ENCODE assay signal across 9 mouse cellular contexts in the genomic region with DNA sequence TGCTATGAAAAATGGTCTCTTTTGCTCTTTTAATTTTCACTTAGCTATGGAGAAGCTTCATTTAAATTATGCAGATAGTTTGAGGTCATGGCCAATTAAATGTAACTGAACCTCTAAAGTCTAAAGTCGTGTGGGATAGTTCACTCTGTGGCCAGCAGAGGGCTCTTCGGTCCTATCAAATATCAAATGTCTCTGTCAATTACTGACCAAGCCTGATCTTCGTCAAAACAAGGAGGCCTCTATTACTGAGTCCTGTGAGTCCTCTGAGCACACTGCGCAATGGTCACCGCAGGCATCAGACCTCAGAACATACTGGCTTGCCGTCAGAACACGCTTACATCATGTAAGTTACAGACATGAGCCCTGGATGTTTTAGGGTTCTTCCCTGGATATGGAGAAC. TPM values are rescaled to one million over a fixed set of nuclear protein-coding genes. Genes with fewer than 3 reads are reported as not detected.
A peak's percentile ranks its signal among the peaks of the same experiment; 100 is the strongest.
DNase-seq lines count a peak whose midpoint lies in the region; ATAC-seq and TF ChIP-seq lines count a peak whose summit lies in the region.
"Had no signal": no experiment of that assay in that cellular context is flagged by ENCODE, and none has a peak within 500 bp of the region (broad histone marks: within the 10 kb centered on the region; RNA-seq: fewer than 3 reads in every experiment).

No protein-coding gene starts in this region.

- no peaks in the 10 kb centered on the region for H3K4me1 ChIP-seq in intestine, postnatal 0 days (replicated peaks; ENCODE audit: control insufficient read depth, insufficient read depth, low read length)
- no peaks in the 10 kb centered on the region for H3K4me1 ChIP-seq in intestine, embryonic 15.5 days (replicated peaks)
- H3K4me1 ChIP-seq in forebrain, embryonic 12.5 days = 0 out of 2 replicates have a peak, but pooled peaks cover 4% of the 10 kb centered on the region
- H3K4me1 ChIP-seq in hindbrain, embryonic 16.5 days (ENCODE audit: control insufficient read depth, insufficient read depth, low read depth, low read length) = no peaks in the 10 kb centered on the region
- H3K4me1 ChIP-seq in midbrain, embryonic 10.5 days = peaks cover 10% of the 10 kb centered on the region
- H3K4me1 ChIP-seq: lung, embryonic 15.5 days had no signal

- no peak overlapping the region for H3K9ac ChIP-seq in intestine, postnatal 0 days (ENCODE audit: low read depth, low read length)
- no peak overlapping the region for H3K9ac ChIP-seq in intestine, embryonic 15.5 days
- no peak overlapping the region for H3K9ac ChIP-seq in forebrain, embryonic 12.5 days
- no peak overlapping the region for H3K9ac ChIP-seq in hindbrain, embryonic 16.5 days (ENCODE audit: low read depth, low read length)
- H3K9ac ChIP-seq: lung, embryonic 15.5 days had no signal

- H3K36me3 ChIP-seq in intestine, postnatal 0 days (ENCODE audit: control insufficient read depth, insufficient read depth) = no peaks in the 10 kb centered on the region
- H3K36me3 ChIP-seq in intestine, embryonic 15.5 days = no peaks in the 10 kb centered on the region
- H3K36me3 ChIP-seq in forebrain, embryonic 12.5 days (replicated peaks) = no peaks in the 10 kb centered on the region
- no peaks in the 10 kb centered on the region for H3K36me3 ChIP-seq in hindbrain, embryonic 16.5 days (ENCODE audit: control insufficient read depth, insufficient read depth, low read length)
- no peaks in the 10 kb centered on the region for H3K36me3 ChIP-seq in midbrain, embryonic 10.5 days
- H3K36me3 ChIP-seq in splenic B cell, adult 2 months (ENCODE audit: control insufficient read depth, insufficient read depth, low read length, poor library complexity, severe bottlenecking) = no peaks in the 10 kb centered on the region
- H3K36me3 ChIP-seq: lung, embryonic 15.5 days had no signal

- WGBS in intestine, postnatal 0 days = 22% methylated on average over 7 of the region's 7 CpGs
- WGBS in intestine, embryonic 15.5 days = 18% methylated on average over 7 of the region's 7 CpGs
- WGBS in forebrain, embryonic 12.5 days = 18% methylated on average over 7 of the region's 7 CpGs
- WGBS in hindbrain, embryonic 16.5 days = 19% methylated on average over 7 of the region's 7 CpGs
- 22% methylated on average over 7 of the region's 7 CpGs for WGBS in midbrain, embryonic 10.5 days

- H3K27ac ChIP-seq in intestine, postnatal 0 days (ENCODE audit: low read depth, low read length) = no peak overlapping the region
- H3K27ac ChIP-seq in intestine, embryonic 15.5 days = no peak overlapping the region
- H3K27ac ChIP-seq in forebrain, embryonic 12.5 days = no peak overlapping the region
- no peak overlapping the region for H3K27ac ChIP-seq in hindbrain, embryonic 16.5 days (ENCODE audit: low read depth, low read length)
- H3K27ac ChIP-seq in midbrain, embryonic 10.5 days (replicated peaks) = no peak overlapping the region
- H3K27ac ChIP-seq: lung, embryonic 15.5 days had no signal

- H3K27me3 ChIP-seq in intestine, postnatal 0 days (replicated peaks; ENCODE audit: control insufficient read depth, insufficient read depth, low read length) = no peaks in the 10 kb centered on the region
- 0 out of 2 replicates have a peak, but pooled peaks cover 3% of the 10 kb centered on the region for H3K27me3 ChIP-seq in intestine, embryonic 15.5 days (replicated peaks)
- H3K27me3 ChIP-seq in forebrain, embryonic 12.5 days = 0 out of 2 replicates have a peak, but pooled peaks cover 3% of the 10 kb centered on the region
- H3K27me3 ChIP-seq in hindbrain, embryonic 16.5 days (replicated peaks; ENCODE audit: control insufficient read depth, insufficient read depth, low read length) = no peaks in the 10 kb centered on the region; the same call in 1 of the 2 replicates
- peaks cover 8% of the 10 kb centered on the region; the same call in 1 of the 2 replicates for H3K27me3 ChIP-seq in midbrain, embryonic 10.5 days (ENCODE audit: low read depth, poor library complexity, severe bottlenecking)
- H3K27me3 ChIP-seq in splenic B cell, adult 2 months (ENCODE audit: control insufficient read depth, insufficient read depth, low read length, poor library complexity, severe bottlenecking) = no peaks in the 10 kb centered on the region

- peak; percentile 84 for TF ChIP-seq CTCF in intestine, postnatal 0 days (IDR thresholded peaks at IDR 0.05; ENCODE audit: low read depth)

- DNase-seq in c-Kit-positive CD71-positive TER-119-negative erythroid progenitor cells, embryonic 14.5 days (ENCODE audit: low read depth) = peak; percentile 8
- peak; percentile 56 to 59 for DNase-seq in left cerebral cortex, adult 18-20 months (ENCODE audit: low spot score in 2 of 2)
- DNase-seq in midbrain, embryonic 10.5 days (ENCODE audit: low spot score) = peak; percentile 57
- peak; percentile 46 for DNase-seq in splenic B cell, adult 2 months (ENCODE audit: low read depth, low spot score)

- no peak overlapping the region for H3K4me3 ChIP-seq in intestine, postnatal 0 days (ENCODE audit: low read depth, low read length)
- no peak overlapping the region for H3K4me3 ChIP-seq in intestine, embryonic 15.5 days (replicated peaks)
- H3K4me3 ChIP-seq in forebrain, embryonic 12.5 days (replicated peaks) = no peak overlapping the region
- H3K4me3 ChIP-seq in hindbrain, embryonic 16.5 days (ENCODE audit: low read length) = no peak overlapping the region
- no peak overlapping the region for H3K4me3 ChIP-seq in midbrain, embryonic 10.5 days
- H3K4me3 ChIP-seq: lung, embryonic 15.5 days had no signal

- H3K9me3 ChIP-seq in intestine, postnatal 0 days (ENCODE audit: control insufficient read depth) = no peaks in the 10 kb centered on the region
- H3K9me3 ChIP-seq in intestine, embryonic 15.5 days = no peaks in the 10 kb centered on the region
- no peaks in the 10 kb centered on the region for H3K9me3 ChIP-seq in forebrain, embryonic 12.5 days
- H3K9me3 ChIP-seq in hindbrain, embryonic 16.5 days (ENCODE audit: control insufficient read depth, low read length) = no peaks in the 10 kb centered on the region
- H3K9me3 ChIP-seq in midbrain, embryonic 10.5 days (replicated peaks) = no peaks in the 10 kb centered on the region
- H3K9me3 ChIP-seq: lung, embryonic 15.5 days had no signal

- ATAC-seq in intestine, postnatal 0 days = no peak
- no peak for ATAC-seq in intestine, embryonic 15.5 days
- peak; percentile 58; the same call in 1 of the 2 replicates for ATAC-seq in forebrain, embryonic 12.5 days (ENCODE audit: low FRiP score)
- ATAC-seq in hindbrain, embryonic 16.5 days = peak; percentile 63

- H3K4me2 ChIP-seq in intestine, postnatal 0 days (replicated peaks; ENCODE audit: low read depth) = no peak overlapping the region
- no peak overlapping the region for H3K4me2 ChIP-seq in intestine, embryonic 15.5 days (replicated peaks)
- H3K4me2 ChIP-seq in forebrain, embryonic 12.5 days = no peak overlapping the region
- H3K4me2 ChIP-seq in hindbrain, embryonic 16.5 days (ENCODE audit: low read length) = no peak overlapping the region
- H3K4me2 ChIP-seq: lung, embryonic 15.5 days had no signal

RNA-seq across cellular contexts. Expression of gene Asb18, which starts 46.1 kb away (rescaled TPM):
- polyA plus RNA-seq in intestine, postnatal 0 days (2015; fragmentation: Nextera tagmentation; extraction: Ambion mirVana) = not detected in 2 replicates
- polyA plus RNA-seq in intestine, embryonic 15.5 days (2015; fragmentation: Nextera tagmentation; extraction: Ambion mirVana) = 0.04 TPM in 1 of 2 replicates, not detected in the other
- polyA plus RNA-seq in forebrain, embryonic 12.5 days (2016; fragmentation: Nextera tagmentation; extraction: Ambion mirVana) = 0.17 and 0.44 TPM in 2 replicates
- 0.67 and 0.75 TPM in 2 replicates for polyA plus RNA-seq in hindbrain, embryonic 16.5 days (2015; fragmentation: Nextera tagmentation; extraction: Ambion mirVana)
- under 1 TPM; 0.84 to 0.98 TPM for total RNA-seq in left cerebral cortex, adult 18-20 months (2021)
- polyA plus RNA-seq in midbrain, embryonic 10.5 days (2016; fragmentation: Nextera tagmentation; extraction: Ambion mirVana) = 0.09 TPM in 1 of 2 replicates, not detected in the other

Comparison
In these comparisons a context has a peak if more than half of its experiments do, and no peak if none do; other contexts are left out.
1. ATAC-seq: peak in forebrain, embryonic 12.5 days (single experiment) and hindbrain, embryonic 16.5 days (single experiment); none in intestine, postnatal 0 days (single experiment) and intestine, embryonic 15.5 days (single experiment).
2. Peak in every context shown above with its lines, with median percentiles within 50 percentile points of each other: DNase-seq.